Mouse (Mus musculus) erythroblast, embryonic 14.5 days (primary cell): ENCODE data around the gene A030005K14Rik.

ENCODE experiments used
- GATA1 ChIP-seq: IDR thresholded peaks from 2 replicates; pipeline ENCODE4 v1.6.1; 2012; ENCODE audit warnings: low read length, inconsistent platforms, mixed read lengths
- TAL1 ChIP-seq: IDR thresholded peaks from 3 replicates; pipeline ENCODE4 v1.6.1; 2012; ENCODE audit warnings: low read length, inconsistent platforms, mixed read lengths

GRCm38 (mm10) chr1:83059278-83059677 is at the start of gene A030005K14Rik:
- TF ChIP-seq GATA1 (no peak), TAL1 (no peak)
